Mouse (Mus musculus) hindbrain, embryonic 15.5 days (tissue): ENCODE data around the gene Exoc4. TPM values are rescaled to one million over a fixed set of nuclear protein-coding genes. Genes with fewer than 3 reads are reported as not detected.

Experiments
- ATAC-seq: fragments of 200-750 bp; cut with Nextera tagmentation; 2 replicates; pipeline ENCODE4 v1.8.0; 2017; ENCODE audit warnings: low read depth, moderate number of reproducible peaks, moderate TSS enrichment; ENCODE audit not compliant: low FRiP score
- H3K27ac ChIP-seq: fragments of 300-500 bp; sonication (generic); replicated peaks from 2 replicates; pipeline ENCODE4 v1.5.1; 2015; ENCODE audit warnings: mild to moderate bottlenecking, inconsistent platforms
- H3K27me3 ChIP-seq: fragments of 300-500 bp; sonication (generic); 2 replicates; pipeline ENCODE4 v1.6.1; 2015; ENCODE audit warnings: control low read depth, inconsistent platforms
- H3K36me3 ChIP-seq: fragments of 300-500 bp; sonication (generic); 2 replicates; pipeline ENCODE4 v1.6.1; 2015; ENCODE audit warnings: control low read depth, inconsistent platforms
- H3K4me1 ChIP-seq: fragments of 300-500 bp; sonication (generic); replicated peaks from 2 replicates; pipeline ENCODE4 v1.6.1; 2015; ENCODE audit warnings: control low read depth, inconsistent platforms
- H3K4me2 ChIP-seq: fragments of 300-500 bp; sonication (generic); 2 replicates; pipeline ENCODE4 v1.6.1; 2015; ENCODE audit warnings: moderate library complexity, mild to moderate bottlenecking, inconsistent platforms
- H3K4me3 ChIP-seq: fragments of 300-500 bp; sonication (generic); 2 replicates; pipeline ENCODE4 v1.5.1; 2015; ENCODE audit warnings: mild to moderate bottlenecking, inconsistent platforms
- H3K9ac ChIP-seq: fragments of 300-500 bp; sonication (generic); 2 replicates; pipeline ENCODE4 v1.6.1; 2015; ENCODE audit warnings: inconsistent platforms
- H3K9me3 ChIP-seq: fragments of 300-500 bp; sonication (generic); 2 replicates; pipeline ENCODE4 v1.6.1; 2016; ENCODE audit warnings: control low read depth, inconsistent platforms
- WGBS: fragments of 180-500 bp; shearing (Covaris S2); methylation state at CpG from one replicate; pipeline ENCODE4 v1.1.7; 2015; 5-methylcytosine and 5-hydroxymethylcytosine counted together
- polyA plus RNA-seq: library from polyadenylated mRNA; unstranded; fragments of >200 nt; fragmentation: Nextera tagmentation; extraction: Ambion mirVana; gene quantifications from 2 replicates; pipeline ENCODE4 v1.2.1, GENCODE M21; 2015

Exoc4 gene
- polyA plus RNA-seq, 1 experiment from 2014 or later = 49.6 TPM

DNA sequence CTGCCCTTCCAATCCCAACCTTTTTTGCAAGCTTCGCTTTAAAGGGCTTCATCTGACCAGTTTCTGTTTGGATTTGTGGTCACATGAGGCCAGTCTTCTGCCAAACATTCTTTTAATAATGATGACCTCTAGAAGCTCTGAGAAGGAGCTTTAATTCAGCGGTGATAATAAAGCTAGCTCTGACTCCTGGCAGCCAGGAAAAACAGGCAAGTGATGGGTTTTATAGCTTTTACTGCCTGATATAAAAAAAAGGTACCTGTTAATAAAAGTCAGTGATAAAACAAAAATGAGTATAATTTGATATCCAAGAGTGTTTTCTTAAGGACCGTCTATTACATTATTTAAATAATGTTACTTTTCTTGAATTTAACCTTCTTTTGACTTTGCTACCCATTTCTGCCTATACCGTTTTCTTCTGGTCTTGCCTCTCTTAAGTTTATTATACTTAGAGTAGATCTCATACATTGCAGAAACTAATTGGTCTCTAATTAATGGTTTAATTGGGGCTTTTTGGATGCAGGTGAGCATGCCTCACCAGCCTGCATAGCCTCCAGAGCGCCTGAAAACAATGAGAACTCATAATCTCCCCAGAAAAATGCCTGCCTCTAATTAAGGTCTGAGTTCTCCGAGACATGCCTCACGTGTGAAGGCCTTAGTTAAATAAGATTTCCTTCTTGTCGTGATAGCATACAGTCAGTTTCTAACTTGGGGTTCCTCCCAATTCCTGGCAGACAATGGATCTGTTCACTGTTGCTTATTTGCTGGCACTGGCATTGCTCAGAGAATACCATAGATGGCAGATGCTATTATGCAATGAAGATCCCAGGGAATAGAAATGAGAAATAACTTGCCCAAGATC is 681.4 kb downstream of the Exoc4 start:
- no peaks in the 10 kb centered on the region for H3K27me3 ChIP-seq
- WGBS = 65% methylated on average over 8 of the region's 8 CpGs
- H3K4me3 ChIP-seq = no peak overlapping the region
- peak overlapping the region; percentile 55; the same call in 1 of the 2 replicates for H3K27ac ChIP-seq
- ATAC-seq = no peak
- no peaks in the 10 kb centered on the region for H3K9me3 ChIP-seq
- no peak overlapping the region for H3K4me2 ChIP-seq
- no peaks in the 10 kb centered on the region for H3K36me3 ChIP-seq
- peaks cover 11% of the 10 kb centered on the region for H3K4me1 ChIP-seq
- no peak overlapping the region for H3K9ac ChIP-seq

DNA sequence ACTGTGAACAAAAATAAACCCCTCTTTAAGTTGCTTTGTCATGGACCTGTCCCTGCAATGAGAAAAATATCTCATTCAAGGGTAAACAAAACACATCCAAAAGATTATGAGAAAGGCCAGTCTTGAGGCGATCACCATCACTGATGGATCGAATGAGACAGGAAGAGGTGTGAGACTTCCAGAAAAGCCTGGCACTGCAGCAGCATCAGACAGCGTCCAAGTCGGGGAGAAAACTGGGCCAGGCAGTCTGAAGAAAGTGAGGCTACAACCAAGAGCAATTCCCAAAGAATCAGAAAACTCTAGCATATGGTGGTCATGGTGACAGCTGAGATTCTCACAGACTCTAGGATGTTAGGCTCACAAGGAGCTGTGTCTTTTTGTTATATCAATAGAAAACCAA is 689.0 kb downstream of the Exoc4 start:
- Histone ChIP-seq H3K4me2 (no peak overlapping the region), H3K27ac (no peak overlapping the region), H3K4me3 (no peak overlapping the region), H3K4me1 (no peaks in the 10 kb centered on the region), H3K9ac (no peak overlapping the region), H3K9me3 (no peaks in the 10 kb centered on the region), H3K27me3 (no peaks in the 10 kb centered on the region), H3K36me3 (no peaks in the 10 kb centered on the region)
- 94% methylated on average over 4 of the region's 4 CpGs for WGBS
- ATAC-seq = no peak

GRCm38 (mm10) chr6:33939169-33939568 is 690.3 kb downstream of the Exoc4 start:
- Histone ChIP-seq H3K36me3 (no peaks in the 10 kb centered on the region), H3K27me3 (no peaks in the 10 kb centered on the region), H3K27ac (no peak overlapping the region), H3K4me1 (no peaks in the 10 kb centered on the region), H3K4me3 (no peak overlapping the region), H3K9me3 (no peaks in the 10 kb centered on the region), H3K9ac (no peak overlapping the region), H3K4me2 (no peak overlapping the region)
- 81% methylated on average over 5 of the region's 5 CpGs for WGBS
- ATAC-seq = no peak

DNA sequence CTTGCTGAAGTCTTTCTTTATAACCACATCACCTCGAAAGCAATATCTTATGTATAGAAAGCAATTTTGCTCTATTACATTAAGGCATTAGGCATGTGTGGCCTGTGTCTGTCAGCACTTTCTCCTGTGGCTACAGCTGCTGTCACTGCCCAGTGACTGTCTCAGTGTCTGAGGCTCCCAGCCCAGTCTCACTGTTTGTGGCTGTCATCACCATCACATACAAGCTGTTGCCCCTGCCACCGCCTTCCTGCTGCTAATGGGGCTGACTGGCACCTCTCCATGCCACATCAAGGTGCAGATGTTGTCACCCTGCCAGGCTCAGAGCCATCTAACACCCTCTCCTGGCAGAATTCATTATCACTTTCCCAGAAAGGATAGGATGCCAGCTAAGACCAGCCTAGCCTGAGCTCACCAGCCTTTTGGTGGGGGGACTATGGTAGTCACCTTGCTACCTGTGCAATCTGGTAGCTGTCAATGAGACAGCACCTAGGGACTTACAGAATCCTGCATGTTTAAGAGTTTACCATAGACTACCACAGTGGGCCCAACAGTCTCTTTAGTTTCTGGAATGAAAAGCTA is 698.1 kb downstream of the Exoc4 start:
- no peaks in the 10 kb centered on the region for H3K27me3 ChIP-seq
- no peaks in the 10 kb centered on the region for H3K36me3 ChIP-seq
- no peaks in the 10 kb centered on the region for H3K9me3 ChIP-seq
- no peak overlapping the region for H3K9ac ChIP-seq
- peak; percentile 38; the same call in 1 of the 2 replicates for ATAC-seq
- no peak overlapping the region for H3K27ac ChIP-seq
- WGBS = 64% methylated on average over 2 of the region's 2 CpGs
- H3K4me2 ChIP-seq = no peak overlapping the region
- H3K4me3 ChIP-seq = no peak overlapping the region
- 0 out of 2 replicates have a peak, but pooled peaks cover 3% of the 10 kb centered on the region for H3K4me1 ChIP-seq

DNA sequence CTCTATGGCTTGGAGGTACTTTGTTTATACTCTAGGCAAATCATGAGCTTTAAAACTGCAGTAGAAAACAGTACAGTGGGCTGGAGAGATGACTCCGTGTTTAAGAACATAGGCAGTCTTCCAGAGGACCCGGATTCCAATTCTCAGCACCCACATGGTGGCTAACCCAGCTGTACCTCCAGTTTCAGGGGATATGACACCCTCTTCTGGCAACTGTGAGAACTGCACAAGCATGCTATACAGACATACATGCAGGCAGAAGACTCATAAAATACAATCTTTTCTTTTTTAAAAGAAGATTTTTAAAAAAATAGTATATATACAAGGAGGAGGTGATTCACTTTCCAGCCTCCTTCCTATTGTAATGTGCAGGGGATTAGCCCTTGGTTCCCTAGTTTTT is 701.2 kb downstream of the Exoc4 start:
- 96% methylated on average over 2 of the region's 2 CpGs for WGBS
- Histone ChIP-seq H3K4me3 (no peak overlapping the region), H3K4me2 (no peak overlapping the region), H3K36me3 (no peaks in the 10 kb centered on the region), H3K9me3 (no peaks in the 10 kb centered on the region), H3K27me3 (no peaks in the 10 kb centered on the region), H3K27ac (no peak overlapping the region), H3K4me1 (peaks cover 6% of the 10 kb centered on the region), H3K9ac (no peak overlapping the region)
- no peak for ATAC-seq

DNA sequence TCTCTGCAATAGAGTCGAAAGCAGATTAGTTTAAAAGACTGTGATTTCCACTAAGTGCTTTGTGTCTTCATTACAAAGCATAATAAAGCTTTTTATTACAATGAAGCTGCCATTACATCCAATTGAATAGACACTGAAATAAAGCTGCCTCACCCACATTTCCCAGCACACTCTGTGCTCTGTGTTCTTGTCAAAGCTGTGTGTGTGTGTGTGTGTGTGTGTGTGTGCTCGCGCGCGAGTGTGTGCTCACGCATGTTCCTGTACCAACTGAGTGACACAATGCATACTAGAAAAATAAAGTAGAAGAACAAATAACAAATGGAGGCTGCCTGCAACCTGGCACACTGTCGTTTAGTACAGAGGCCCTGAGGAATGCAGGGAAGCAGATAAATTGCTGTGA is 706.6 kb downstream of the Exoc4 start:
- H3K4me3 ChIP-seq = no peak overlapping the region
- H3K4me2 ChIP-seq = no peak overlapping the region
- peaks cover 17% of the 10 kb centered on the region for H3K4me1 ChIP-seq
- H3K27ac ChIP-seq = peak overlapping the region; percentile 56
- H3K9ac ChIP-seq = no peak overlapping the region
- H3K36me3 ChIP-seq = no peaks in the 10 kb centered on the region
- peak; percentile 54 for ATAC-seq
- WGBS = 63% methylated on average over 7 of the region's 7 CpGs
- H3K9me3 ChIP-seq = no peaks in the 10 kb centered on the region
- H3K27me3 ChIP-seq = no peaks in the 10 kb centered on the region

DNA sequence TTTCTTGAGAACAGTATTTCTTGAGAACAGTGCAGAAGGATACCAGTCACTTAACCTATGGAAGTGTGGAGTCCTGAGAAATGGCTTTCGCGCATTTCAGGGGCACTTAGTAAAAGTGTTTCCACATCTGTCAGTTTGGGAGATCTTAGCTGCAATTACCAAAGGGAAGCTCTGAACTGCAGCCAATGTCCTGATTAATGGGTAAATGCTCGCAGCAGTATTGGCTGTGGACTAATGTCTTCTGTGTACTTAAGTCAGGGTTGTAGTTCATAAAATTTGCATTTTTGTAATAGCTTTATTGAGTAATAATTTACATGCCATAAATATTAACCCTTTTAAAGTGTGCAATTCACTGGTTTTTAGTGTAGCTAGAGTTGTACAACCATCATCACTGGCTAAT is 709.4 kb downstream of the Exoc4 start:
- Histone ChIP-seq H3K36me3 (no peaks in the 10 kb centered on the region), H3K4me1 (peaks cover 28% of the 10 kb centered on the region), H3K27ac (no peak overlapping the region), H3K27me3 (no peaks in the 10 kb centered on the region), H3K9ac (no peak overlapping the region), H3K4me2 (no peak overlapping the region), H3K9me3 (no peaks in the 10 kb centered on the region), H3K4me3 (no peak overlapping the region)
- ATAC-seq = no peak
- WGBS = 56% methylated on average over 3 of the region's 3 CpGs

DNA sequence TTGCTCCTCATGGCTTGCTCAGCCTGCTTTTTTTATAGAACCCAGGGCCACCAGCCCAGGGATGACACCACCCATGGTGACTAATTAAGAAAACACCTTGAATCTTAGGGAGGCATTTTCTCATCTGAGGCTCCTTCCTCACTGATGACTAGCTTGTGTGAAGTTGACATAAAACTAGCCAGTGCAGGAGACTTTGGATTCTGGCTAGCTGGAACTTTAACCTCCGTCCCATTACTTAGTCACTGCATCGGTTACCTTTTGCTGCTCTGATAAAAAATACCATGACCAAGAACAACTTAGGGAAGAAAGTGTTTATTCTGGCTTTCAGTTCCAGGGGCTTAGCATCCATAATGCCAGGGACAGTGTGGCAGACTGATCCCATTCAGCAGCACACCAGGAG is 711.9 kb downstream of the Exoc4 start:
- ATAC-seq = no peak
- Histone ChIP-seq H3K27me3 (no peaks in the 10 kb centered on the region), H3K27ac (no peak overlapping the region), H3K4me1 (peaks cover 25% of the 10 kb centered on the region), H3K4me2 (no peak overlapping the region), H3K9me3 (no peaks in the 10 kb centered on the region), H3K4me3 (no peak overlapping the region), H3K36me3 (no peaks in the 10 kb centered on the region), H3K9ac (no peak overlapping the region)
- 97% methylated on average over 2 of the region's 2 CpGs for WGBS

DNA sequence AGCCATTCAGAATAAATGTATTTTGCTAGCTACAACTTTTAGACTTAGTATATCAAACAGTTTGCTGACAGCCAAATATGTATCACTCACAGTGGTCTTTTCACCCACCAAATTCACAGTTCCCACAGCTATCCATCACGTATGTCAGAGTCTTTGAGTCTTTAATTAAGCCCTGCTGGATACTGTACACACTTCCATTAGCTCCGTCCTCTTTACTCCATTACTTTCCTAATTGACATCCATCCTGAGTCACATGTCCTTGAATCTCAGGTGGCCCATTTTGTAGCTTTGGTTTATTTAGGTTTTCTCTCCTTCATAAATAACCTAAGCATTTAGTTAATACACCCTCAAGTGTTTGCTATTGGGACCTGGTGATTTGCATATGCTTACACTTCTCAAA is 714.2 kb downstream of the Exoc4 start:
- no peak overlapping the region for H3K4me3 ChIP-seq
- no peaks in the 10 kb centered on the region for H3K36me3 ChIP-seq
- no peak overlapping the region for H3K9ac ChIP-seq
- no peak overlapping the region for H3K4me2 ChIP-seq
- H3K27me3 ChIP-seq = no peaks in the 10 kb centered on the region
- peak; percentile 63; the same call in 1 of the 2 replicates for ATAC-seq
- H3K27ac ChIP-seq = no peak overlapping the region
- WGBS = 40% methylated on average over 2 of the region's 2 CpGs
- H3K4me1 ChIP-seq = peaks cover 22% of the 10 kb centered on the region
- no peaks in the 10 kb centered on the region for H3K9me3 ChIP-seq

DNA sequence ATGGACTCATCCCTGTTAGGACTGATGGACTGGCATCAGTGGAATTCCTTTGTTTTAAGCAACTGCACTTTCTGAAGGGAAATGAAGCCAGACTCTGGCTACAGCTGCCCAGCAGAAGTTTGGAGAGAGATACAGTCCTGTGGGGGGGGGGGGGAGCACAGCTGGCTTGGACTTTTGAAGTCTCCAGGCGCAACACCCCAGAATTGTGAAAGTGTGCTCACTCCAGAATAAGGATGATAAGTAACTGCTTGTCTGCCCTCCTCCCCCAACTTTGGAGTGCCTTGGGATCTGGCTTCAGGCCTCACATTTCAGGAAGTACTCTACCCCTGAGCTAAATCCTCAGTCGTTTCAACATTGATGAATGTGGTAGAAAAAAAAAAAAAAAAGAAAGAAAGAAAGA is 716.7 kb downstream of the Exoc4 start:
- H3K9me3 ChIP-seq = no peaks in the 10 kb centered on the region
- ATAC-seq = no peak
- no peak overlapping the region for H3K4me3 ChIP-seq
- peaks cover 17% of the 10 kb centered on the region for H3K4me1 ChIP-seq
- H3K4me2 ChIP-seq = no peak overlapping the region
- H3K36me3 ChIP-seq = no peaks in the 10 kb centered on the region
- 58% methylated on average over 2 of the region's 2 CpGs for WGBS
- H3K27me3 ChIP-seq = no peaks in the 10 kb centered on the region
- no peak overlapping the region for H3K27ac ChIP-seq
- no peak overlapping the region for H3K9ac ChIP-seq

DNA sequence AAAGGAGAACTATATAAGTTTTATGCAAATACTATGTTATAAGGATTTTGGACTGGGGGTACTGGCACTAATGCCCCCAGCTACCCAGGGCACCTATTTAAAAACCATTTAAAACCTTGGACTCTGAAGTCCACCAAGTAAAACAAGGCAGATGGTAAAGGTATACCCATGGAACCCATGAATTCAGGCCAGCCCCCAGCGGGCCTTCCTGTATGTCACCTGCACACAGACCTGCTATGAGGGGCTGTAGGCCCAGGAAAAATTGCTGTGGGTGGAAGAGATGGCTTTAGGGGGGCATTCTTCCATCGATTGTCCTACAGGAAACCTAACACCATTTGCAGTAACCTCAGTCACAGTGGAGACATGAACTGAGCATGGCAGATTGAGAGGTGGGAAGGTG is 719.9 kb downstream of the Exoc4 start:
- 91% methylated on average over 2 of the region's 2 CpGs for WGBS
- Histone ChIP-seq H3K27me3 (no peaks in the 10 kb centered on the region), H3K9me3 (no peaks in the 10 kb centered on the region), H3K4me1 (0 out of 2 replicates have a peak, but pooled peaks cover 2% of the 10 kb centered on the region), H3K4me2 (no peak overlapping the region), H3K36me3 (no peaks in the 10 kb centered on the region), H3K27ac (no peak overlapping the region), H3K4me3 (no peak overlapping the region), H3K9ac (no peak overlapping the region)
- ATAC-seq = no peak

- 94% methylated on average over 5 of the region's 5 CpGs for WGBS
- H3K27ac ChIP-seq = no peak overlapping the region
- H3K9ac ChIP-seq = no peak overlapping the region
- H3K36me3 ChIP-seq = no peaks in the 10 kb centered on the region
- no peak overlapping the region for H3K4me3 ChIP-seq
- H3K4me2 ChIP-seq = no peak overlapping the region
- peaks cover 13% of the 10 kb centered on the region for H3K4me1 ChIP-seq
- ATAC-seq = no peak
- no peaks in the 10 kb centered on the region for H3K27me3 ChIP-seq
- no peaks in the 10 kb centered on the region for H3K9me3 ChIP-seq
These were observed 723.9 kb downstream of the Exoc4 start for GRCm38 (mm10) chr6:33972801-33973200.
